Mouse (Mus musculus): ENCODE data around the gene Pomgnt1.

DNA sequence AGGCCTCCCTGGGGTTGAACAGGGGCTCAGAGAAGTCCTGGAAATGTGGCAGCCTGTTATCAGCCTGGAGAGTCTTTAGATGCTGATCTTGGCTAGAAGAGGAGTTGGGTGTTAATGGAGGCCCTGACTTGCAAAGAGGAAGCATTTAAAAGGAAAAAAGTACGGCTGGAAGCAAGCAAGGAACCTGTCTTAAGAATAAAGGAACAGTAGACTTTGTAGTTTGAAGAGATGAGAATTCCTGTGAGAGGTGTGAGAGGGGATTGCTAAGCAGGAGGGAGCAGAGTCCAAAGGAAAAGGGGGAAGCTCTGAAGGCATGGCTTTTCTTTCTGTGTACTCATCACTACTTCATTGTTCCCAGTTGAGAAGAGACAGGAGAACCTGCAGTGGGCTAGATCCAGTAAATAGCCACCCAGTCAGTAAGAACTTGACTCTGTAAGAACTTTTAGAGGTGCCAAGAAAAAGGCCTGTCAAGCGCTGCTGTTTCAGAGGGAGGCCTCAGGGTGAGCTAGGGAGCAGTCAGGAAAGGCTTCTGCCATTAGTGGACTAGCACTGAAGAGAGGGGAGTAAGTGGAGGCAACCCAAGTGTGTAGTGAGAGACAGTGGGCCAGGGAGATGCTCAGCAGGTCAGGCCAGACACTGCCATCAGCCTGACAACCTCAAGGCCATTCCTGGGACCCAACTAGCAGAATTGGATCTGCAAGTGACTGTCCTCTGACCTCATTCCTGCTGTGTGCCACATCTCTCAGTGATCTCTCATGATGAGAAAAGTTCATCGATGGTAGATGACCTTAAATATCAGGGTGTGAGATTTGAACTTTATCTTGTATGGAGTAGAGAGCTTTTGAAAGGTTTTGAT, 46.2 kb upstream of the Pomgnt1 start:
- TF ChIP-seq CTCF (IDR thresholded peaks at IDR 0.05; ENCODE audit: low read depth) (peak; percentile 8; the same call in 1 of the 2 replicates), EP300 (IDR thresholded peaks at IDR 0.05; ENCODE audit: low read depth) (no peak)
